Mouse (Mus musculus) T-helper 2 cell (primary cell): ENCODE measurements around the gene Gm10720.
"Not testable (repeated sequence)": the region's sequence is repeated elsewhere in the genome, so short reads cannot be mapped to it uniquely, and the experiment has no call there.

Experiments used
- in situ Hi-C: fragments of 300-600 bp; cut with MboI, MseI; formaldehyde crosslinking; loops from one replicate; pipeline ENCODE4 v1.15.1; 2025; ENCODE audit warnings: high pct_unique_total_duplicates

Gm10720 gene

DNA sequence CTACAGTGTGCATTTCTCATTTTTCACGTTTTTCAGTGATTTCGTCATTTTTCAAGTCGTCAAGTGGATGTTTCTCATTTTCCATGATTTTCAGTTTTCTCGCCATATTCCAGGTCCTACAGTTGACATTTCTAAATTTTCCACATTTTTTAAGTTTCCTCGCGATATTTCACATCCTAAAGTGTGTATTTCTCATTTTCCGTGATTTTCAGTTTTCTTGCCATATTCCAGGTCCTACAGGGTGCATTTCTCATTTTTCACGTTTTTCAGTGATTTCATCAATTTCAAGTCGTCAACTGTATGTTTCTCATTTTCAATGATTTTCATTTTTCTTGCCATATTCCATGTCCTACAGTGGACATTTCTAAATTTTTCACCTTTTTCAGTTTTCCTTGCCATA is at the start of gene Gm10720:
TSS of gene Gm10720 (plus strand) at position 301 of the 400 bp plus-strand sequence.
- in situ Hi-C loops: not testable (repeated sequence)

DNA sequence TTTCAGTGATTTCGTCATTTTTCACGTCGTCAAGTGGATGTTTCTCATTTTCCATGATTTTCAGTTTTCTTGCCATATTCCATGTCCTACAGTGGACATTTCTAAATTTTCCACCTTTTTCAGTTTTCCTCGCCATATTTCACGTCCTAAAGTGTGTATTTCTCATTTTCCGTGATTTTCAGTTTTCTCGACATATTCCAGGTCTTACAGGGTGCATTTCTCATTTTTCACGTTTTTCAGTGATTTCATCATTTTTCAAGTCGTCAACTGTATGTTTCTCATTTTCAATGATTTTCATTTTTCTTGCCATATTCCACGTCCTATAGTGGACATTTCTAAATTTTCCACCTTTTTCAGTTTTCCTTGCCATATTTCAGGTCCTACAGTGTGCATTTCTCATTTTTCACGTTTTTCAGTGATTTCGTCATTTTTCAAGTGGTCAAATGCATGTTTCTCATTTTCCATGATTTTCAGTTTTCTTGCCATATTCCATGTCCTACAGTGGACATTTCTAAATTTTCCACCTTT is 14.9 kb upstream of the Gm10720 start, which contains the start of gene Gm10722:
TSS of gene Gm10722 (plus strand) at position 478 of the 528 bp plus-strand sequence.
- in situ Hi-C loops: not testable (repeated sequence)

DNA sequence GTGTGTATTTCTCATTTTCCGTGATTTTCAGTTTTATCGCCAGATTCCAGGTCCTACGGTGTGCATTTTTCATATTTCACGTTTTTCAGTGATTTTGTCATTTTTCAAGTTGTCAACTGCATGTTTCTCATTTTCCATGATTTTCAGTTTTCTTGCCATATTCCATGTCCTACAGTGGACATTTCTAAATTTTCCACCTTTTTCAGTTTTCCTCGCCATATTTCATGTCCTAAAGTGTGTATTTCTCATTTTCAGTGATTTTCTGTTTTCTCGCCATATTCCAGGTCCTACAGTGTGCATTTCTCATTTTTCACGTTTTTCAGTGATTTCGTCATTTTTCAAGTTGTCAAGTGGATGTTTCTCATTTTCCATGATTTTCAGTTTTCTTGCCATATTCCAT is 14.4 kb upstream of the Gm10720 start:
- in situ Hi-C loops: not testable (repeated sequence)

DNA sequence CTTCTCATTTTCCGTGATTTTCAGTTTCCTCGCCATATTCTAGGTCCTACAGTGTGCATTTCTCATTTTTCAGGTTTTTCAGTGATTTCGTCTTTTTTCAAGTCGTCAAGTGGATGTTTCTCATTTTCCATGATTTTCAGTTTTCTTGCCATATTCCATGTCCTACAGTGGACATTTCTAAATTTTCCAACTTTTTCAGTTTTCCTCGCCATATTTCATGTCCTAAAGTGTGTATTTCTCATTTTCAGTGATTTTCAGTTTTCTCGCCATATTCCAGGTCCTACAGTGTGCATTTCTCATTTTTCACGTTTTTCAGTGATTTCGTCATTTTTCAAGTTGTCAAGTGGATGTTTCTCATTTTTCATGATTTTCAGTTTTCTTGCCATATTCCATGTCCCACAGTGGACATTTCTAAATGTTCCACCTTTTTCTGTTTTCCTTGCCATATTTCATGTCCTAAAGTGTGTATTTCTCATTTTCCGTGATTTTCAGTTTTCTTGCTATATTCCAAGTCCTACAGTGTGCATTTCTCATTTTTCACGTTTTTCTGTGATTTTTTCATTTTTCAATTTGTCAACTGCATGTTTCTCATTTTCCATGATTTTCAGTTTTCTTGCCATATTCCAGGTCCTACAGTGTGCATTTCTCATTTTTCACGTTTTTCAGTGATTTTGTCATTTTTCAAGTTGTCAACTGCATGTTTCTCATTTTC is 13.3 kb upstream of the Gm10720 start:
- in situ Hi-C loops: not testable (repeated sequence)

DNA sequence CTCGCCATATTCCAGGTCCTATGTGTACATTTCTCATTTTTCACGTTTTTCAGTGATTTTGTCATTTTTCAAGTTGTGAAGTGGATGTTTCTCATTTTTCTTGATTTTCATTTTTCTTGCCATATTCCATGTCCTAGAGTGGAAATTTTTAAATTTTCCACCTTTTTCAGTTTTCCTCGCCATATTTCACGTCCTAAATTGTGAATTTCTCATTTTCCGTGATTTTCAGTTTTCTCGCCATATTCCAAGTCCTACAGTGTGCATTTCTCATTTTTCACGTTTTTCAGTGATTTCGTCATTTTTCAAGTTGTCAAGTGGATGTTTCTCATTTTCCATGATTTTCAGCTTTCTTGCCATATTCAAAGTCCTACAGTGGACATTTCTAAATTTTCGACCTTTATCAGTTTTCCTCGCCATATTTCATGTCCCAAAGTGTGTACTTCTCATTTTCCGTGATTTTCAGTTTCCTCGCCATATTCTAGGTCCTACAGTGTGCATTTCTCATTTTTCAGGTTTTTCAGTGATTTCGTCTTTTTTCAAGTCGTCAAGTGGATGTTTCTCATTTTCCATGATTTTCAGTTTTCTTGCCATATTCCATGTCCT is 12.6 kb upstream of the Gm10720 start, which contains the start of gene Gm11168:
TSS of gene Gm11168 (plus strand) at position 553 of the 603 bp plus-strand sequence.
- in situ Hi-C loops: not testable (repeated sequence)

DNA sequence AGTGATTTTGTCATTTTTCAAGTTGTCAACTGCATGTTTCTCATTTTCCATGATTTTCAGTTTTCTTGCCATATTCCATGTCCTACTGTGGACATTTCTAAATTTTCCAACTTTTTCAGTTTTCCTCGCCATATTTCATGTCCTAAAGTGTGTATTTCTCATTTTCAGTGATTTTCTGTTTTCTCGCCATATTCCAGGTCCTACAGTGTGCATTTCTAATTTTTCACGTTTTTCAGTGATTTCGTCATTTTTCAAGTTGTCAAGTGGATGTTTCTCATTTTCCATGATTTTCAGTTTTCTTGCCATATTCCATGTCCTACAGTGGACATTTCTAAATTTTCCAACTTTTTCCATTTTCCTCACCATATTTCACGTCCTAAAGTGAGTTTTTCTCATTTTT is 9.3 kb upstream of the Gm10720 start:
- in situ Hi-C loops: not testable (repeated sequence)

DNA sequence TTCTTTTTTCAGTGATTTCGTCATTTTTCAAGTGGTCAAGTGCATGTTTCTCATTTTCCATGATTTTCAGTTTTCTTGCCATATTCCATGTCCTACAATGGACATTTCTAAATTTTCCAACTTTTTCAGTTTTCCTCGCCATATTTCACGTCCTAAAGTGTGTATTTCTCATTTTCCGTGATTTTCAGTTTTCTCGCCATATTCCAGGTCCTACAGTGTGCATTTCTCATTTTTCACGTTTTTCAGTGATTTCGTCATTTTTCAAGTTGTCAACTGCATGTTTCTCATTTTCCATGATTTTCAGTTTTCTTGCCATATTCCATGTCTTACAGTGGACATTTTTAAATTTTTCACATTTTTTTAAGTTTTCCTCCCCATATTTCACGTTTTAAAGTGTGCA is 8.8 kb upstream of the Gm10720 start:
- in situ Hi-C loops: not testable (repeated sequence)

DNA sequence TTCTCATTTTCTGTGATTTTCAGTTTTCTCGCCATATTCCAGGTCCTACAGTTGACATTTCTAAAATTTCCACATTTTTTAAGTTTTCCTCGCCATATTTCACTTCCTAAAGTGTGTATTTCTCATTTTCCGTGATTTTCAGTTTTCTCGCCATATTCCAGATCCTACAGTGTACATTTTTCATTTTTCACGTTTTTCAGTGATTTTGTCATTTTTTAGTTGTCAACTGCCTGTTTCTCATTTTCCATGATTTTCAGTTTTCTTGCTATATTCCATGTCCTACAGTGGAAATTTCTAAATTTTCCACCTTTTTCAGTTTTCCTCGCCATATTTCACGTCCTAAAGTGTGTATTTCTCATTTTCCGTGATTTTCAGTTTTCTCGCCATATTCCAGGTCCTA is 8.2 kb upstream of the Gm10720 start:
- in situ Hi-C loops: not testable (repeated sequence)

DNA sequence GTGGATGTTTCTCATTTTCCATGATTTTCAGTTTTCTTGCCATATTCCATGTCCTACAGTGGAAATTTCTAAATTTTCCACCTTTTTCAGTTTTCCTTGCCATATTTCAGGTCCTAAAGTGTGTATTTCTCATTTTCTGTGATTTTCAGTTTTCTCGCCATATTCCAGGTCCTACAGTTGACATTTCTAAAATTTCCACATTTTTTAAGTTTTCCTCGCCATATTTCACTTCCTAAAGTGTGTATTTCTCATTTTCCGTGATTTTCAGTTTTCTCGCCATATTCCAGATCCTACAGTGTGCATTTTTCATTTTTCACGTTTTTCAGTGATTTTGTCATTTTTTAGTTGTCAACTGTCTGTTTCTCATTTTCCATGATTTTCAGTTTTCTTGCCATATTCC is 6.1 kb upstream of the Gm10720 start:
- in situ Hi-C loops: not testable (repeated sequence)

DNA sequence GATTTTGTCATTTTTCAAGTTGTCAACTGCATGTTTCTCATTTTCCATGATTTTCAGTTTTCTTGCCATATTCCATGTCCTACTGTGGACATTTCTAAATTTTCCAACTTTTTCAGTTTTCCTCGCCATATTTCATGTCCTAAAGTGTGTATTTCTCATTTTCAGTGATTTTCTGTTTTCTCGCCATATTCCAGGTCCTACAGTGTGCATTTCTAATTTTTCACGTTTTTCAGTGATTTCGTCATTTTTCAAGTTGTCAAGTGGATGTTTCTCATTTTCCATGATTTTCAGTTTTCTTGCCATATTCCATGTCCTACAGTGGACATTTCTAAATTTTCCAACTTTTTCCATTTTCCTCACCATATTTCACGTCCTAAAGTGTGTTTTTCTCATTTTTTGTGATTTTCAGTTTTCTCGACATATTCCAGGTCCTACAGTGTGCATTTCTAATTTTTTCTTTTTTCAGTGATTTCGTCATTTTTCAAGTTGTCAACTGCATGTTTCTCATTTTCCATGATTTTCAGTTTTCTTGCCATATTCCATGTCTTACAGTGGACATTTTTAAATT is 3.3 kb upstream of the Gm10720 start:
- in situ Hi-C loops: not testable (repeated sequence)

DNA sequence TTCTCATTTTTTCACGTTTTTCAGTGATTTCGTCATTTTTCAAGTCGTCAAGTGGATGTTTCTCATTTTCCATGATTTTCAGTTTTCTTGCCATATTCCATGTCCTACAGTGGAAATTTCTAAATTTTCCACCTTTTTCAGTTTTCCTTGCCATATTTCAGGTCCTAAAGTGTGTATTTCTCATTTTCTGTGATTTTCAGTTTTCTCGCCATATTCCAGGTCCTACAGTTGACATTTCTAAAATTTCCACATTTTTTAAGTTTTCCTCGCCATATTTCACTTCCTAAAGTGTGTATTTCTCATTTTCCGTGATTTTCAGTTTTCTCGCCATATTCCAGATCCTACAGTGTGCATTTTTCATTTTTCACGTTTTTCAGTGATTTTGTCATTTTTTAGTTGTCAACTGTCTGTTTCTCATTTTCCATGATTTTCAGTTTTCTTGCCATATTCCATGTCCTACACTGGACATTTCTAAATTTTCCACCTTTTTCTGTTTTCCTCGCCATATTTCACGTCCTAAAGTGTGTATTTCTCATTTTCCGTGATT is 2.6 kb upstream of the Gm10720 start, which contains the start of gene Gm10721:
TSS of gene Gm10721 (plus strand) at position 408 of the 547 bp plus-strand sequence.
- in situ Hi-C loops: not testable (repeated sequence)

DNA sequence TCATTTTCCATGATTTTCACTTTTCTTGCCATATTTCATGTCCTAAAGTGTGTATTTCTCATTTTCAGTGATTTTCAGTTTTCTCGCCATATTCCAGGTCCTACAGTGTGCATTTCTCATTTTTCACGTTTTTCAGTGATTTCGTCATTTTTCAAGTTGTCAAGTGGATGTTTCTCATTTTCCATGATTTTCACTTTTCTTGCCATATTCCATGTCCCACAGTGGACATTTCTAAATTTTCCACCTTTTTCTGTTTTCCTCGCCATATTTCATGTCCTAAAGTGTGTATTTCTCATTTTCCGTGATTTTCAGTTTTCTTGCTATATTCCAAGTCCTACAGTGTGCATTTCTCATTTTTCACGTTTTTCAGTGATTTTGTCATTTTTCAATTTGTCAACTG is 442 bp downstream of the Gm10720 start:
- in situ Hi-C loops: not testable (repeated sequence)

DNA sequence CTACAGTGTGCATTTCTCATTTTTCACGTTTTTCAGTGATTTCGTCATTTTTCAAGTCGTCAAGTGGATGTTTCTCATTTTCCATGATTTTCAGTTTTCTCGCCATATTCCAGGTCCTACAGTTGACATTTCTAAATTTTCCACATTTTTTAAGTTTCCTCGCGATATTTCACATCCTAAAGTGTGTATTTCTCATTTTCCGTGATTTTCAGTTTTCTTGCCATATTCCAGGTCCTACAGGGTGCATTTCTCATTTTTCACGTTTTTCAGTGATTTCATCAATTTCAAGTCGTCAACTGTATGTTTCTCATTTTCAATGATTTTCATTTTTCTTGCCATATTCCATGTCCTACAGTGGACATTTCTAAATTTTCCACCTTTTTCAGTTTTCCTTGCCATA is 1.7 kb downstream of the Gm10720 start, which contains the start of gene Gm10719:
TSS of gene Gm10719 (plus strand) at position 301 of the 400 bp plus-strand sequence.
- in situ Hi-C loops: not testable (repeated sequence)

DNA sequence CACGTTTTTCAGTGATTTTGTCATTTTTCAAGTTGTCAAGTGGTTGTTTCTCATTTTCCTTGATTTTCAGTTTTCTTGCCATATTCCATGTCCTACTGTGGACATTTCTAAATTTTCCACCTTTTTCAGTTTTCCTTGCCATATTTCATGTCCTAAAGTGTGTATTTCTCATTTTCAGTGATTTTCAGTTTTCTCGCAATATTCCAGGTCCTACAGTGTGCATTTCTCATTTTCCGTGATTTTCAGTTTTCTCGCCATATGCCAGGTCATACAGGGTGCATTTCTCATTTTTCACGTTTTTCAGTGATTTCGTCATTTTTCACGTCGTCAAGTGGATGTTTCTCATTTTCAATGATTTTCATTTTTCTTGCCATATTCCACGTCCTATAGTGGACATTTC is 3.5 kb downstream of the Gm10720 start:
- in situ Hi-C loops: not testable (repeated sequence)

DNA sequence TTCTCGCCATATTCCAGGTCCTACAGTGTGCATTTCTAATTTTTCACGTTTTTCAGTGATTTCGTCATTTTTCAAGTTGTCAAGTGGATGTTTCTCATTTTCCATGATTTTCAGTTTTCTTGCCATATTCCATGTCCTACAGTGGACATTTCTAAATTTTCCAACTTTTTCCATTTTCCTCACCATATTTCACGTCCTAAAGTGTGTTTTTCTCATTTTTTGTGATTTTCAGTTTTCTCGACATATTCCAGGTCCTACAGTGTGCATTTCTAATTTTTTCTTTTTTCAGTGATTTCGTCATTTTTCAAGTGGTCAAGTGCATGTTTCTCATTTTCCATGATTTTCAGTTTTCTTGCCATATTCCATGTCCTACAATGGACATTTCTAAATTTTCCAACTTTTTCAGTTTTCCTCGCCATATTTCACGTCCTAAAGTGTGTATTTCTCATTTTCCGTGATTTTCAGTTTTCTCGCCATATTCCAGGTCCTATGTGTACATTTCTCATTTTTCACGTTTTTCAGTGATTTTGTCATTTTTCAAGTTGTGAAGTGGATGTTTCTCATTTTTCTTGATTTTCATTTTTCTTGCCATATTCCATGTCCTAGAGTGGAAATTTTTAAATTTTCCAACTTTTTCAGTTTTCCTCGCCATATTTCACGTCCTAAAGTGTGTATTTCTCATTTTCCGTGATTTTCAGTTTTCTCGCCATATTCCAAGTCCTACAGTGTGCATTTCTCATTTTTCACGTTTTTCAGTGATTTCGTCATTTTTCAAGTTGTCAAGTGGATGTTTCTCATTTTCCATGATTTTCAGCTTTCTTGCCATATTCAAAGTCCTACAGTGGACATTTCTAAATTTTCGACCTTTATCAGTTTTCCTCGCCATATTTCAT is 4.6 kb downstream of the Gm10720 start:
- in situ Hi-C loops: not testable (repeated sequence)

DNA sequence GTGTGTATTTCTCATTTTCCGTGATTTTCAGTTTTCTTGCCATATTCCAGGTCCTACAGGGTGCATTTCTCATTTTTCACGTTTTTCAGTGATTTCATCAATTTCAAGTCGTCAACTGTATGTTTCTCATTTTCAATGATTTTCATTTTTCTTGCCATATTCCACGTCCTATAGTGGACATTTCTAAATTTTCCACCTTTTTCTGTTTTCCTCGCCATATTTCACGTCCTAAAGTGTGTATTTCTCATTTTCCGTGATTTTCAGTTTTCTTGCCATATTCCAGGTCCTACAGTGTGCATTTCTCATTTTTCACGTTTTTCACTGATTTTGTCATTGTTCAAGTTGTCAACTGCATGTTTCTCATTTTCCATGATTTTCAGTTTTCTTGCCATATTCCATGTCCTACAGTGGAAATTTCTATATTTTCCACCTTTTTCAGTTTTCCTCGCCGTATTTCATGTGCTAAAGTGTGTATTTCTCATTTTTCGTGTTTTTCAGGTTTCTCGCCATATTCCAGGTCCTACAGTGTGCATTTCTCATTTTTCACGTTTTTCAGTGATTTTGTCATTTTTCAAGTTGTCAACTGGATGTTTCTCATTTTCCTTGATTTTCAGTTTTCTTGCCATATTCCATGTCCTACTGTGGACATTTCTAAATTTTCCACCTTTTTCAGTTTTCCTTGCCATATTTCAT is 7.0 kb downstream of the Gm10720 start:
- in situ Hi-C loops: not testable (repeated sequence)

DNA sequence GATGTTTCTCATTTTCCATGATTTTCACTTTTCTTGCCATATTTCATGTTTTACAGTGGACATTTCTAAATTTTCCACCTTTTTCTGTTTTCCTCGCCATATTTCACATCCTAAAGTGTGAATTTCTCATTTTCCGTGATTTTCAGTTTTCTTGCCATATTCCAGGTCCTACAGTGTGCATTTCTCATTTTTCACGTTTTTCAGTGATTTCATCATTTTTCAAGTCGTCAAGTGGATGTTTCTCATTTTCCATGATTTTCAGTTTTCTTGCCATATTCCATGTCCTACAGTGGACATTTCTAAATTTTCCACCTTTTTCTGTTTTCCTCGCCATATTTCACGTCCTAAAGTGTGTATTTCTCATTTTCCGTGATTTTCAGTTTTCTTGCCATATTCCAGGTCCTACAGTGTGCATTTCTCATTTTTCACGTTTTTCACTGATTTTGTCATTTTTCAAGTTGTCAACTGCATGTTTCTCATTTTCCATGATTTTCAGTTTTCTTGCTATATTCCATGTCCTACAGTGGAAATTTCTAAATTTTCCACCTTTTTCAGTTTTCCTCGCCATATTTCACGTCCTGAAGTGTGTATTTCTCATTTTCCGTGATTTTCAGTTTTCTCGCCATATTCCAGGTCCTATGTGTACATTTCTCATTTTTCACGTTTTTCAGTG is 8.0 kb downstream of the Gm10720 start, which contains the start of gene Gm10718:
TSS of gene Gm10718 (plus strand) at position 236 of the 673 bp plus-strand sequence.
- in situ Hi-C loops: not testable (repeated sequence)

DNA sequence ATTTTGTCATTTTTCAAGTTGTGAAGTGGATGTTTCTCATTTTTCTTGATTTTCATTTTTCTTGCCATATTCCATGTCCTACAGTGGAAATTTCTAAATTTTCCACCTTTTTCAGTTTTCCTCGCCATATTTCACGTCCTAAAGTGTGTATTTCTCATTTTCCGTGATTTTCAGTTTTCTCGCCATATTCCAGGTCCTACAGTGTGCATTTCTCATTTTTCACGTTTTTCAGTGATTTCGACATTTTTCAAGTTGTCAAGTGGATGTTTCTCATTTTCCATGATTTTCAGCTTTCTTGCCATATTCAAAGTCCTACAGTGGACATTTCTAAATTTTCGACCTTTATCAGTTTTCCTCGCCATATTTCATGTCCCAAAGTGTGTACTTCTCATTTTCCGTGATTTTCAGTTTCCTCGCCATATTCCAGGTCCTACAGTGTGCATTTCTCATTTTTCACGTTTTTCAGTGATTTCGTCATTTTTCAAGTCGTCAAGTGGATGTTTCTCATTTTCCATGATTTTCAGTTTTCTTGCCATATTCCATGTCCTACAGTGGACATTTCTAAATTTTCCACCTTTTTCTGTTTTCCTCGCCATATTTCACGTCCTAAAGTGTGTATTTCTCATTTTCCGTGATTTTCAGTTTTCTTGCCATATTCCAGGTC is 8.7 kb downstream of the Gm10720 start:
- in situ Hi-C loops: not testable (repeated sequence)

DNA sequence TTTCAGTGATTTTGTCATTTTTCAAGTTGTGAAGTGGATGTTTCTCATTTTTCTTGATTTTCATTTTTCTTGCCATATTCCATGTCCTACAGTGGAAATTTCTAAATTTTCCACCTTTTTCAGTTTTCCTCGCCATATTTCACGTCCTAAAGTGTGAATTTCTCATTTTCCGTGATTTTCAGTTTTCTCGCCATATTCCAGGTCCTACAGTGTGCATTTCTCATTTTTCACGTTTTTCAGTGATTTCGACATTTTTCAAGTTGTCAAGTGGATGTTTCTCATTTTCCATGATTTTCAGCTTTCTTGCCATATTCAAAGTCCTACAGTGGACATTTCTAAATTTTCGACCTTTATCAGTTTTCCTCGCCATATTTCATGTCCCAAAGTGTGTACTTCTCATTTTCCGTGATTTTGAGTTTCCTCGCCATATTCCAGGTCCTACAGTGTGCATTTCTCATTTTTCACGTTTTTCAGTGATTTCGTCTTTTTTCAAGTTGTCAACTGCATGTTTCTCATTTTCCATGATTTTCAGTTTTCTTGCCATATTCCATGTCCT is 9.5 kb downstream of the Gm10720 start, which contains the start of gene Gm10717:
TSS of gene Gm10717 (plus strand) at position 506 of the 556 bp plus-strand sequence.
- in situ Hi-C loops: not testable (repeated sequence)
